Mouse (Mus musculus): Measurements from ENCODE around the gene Taf1d. TPM values are rescaled to one million over a fixed set of nuclear protein-coding genes. Genes with fewer than 3 reads are reported as not detected.

Gene Taf1d
- polyA plus RNA-seq (2015; fragmentation: Nextera tagmentation; extraction: Ambion mirVana) = 66.9 and 72.6 TPM in 2 replicates

DNA sequence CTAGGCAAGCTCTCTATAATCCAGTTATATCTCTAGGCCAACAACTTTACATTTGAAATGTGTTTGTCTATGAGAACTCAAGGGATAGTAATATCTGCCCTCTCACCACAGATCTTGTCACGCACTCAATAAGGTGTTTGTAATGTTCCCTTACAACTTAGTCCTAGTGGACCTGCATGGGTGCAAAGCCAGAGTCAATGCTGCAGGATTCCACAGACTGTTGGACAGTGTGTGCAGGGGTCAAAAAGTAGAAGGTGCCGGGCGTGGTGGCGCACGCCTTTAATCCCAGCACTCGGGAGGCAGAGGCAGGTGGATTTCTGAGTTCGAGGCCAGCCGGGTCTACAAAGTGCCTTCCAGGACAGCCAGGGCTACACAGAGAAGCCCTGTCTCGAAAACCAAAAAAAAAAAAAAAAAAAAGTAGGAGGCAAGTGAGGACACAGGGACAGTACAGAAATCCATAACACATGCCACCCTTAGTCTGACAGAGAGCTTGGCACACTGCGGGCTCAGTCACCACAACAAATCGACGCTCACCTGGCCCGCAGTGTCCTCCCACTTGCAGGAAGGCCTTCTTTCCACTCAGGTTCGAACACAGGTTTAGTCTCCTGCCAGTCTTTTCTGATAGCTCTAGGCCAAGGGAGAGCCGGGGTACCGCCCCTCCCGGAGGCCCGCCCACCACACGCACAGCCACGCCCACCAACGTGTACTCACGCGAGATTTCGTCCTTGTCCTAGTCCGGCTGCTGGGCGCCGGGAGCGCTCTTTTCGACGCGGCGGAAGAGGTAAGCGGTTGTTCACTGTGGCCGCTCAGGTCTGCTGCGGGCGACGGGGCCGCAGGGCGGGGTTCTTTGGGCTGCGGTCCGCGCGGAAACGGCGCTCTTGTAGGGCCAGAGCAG lies at the start of gene Taf1d:
Gene Taf1d (plus strand): TSS at position 712 of the 895 bp plus-strand sequence.
- Histone ChIP-seq H3K4me1 (replicated peaks; ENCODE audit: insufficient read depth, low read length) (0 out of 2 replicates have a peak, but pooled peaks cover 14% of the 10 kb centered on the region), H3K9ac (ENCODE audit: low read depth, low read length) (peak within 1 kb of the TSS; percentile 91), H3K4me2 (ENCODE audit: low read length) (peak within 1 kb of the TSS; percentile 57), H3K4me3 (replicated peaks; ENCODE audit: low read depth, low read length) (peak within 1 kb of the TSS; percentile 88), H3K9me3 (replicated peaks; ENCODE audit: low read length) (no peaks in the 10 kb centered on the region), H3K27ac (peak within 1 kb of the TSS; percentile 94), H3K27me3 (ENCODE audit: insufficient read depth, low read length) (no peaks in the 10 kb centered on the region), H3K36me3 (ENCODE audit: insufficient read depth, low read length) (peaks cover 17% of the 10 kb centered on the region)
- DNase-seq (ENCODE audit: low spot score) = peak; percentile 96
- ATAC-seq (replicated peaks; ENCODE audit: low FRiP score, low read depth) = peak; percentile 95
- TF ChIP-seq CTCF (IDR thresholded peaks at IDR 0.05; ENCODE audit: low read depth) = no peak
- 11% methylated on average over 45 of the region's 45 CpGs for WGBS

DNA sequence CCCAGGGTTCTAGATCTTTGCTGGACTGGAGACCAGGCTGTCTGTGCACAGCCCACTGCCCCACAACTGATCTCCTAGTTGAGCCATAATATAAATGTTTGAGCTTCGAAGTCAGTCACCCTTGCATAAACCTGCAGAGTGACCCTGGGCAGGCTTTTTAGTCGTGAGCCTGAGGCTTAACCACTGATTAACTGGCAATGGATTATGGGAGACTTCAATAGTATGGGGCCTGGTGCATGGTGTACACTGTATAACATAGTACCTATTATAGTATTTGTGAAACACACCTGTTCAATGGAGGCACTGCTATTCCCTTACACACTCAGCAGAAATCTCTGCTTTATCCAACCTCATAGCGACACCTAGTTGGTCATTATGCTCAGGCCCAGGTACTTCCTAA lies 49.8 kb upstream of the Taf1d start:
- Histone ChIP-seq H3K4me1 (replicated peaks; ENCODE audit: insufficient read depth, low read length) (no peaks in the 10 kb centered on the region), H3K9me3 (replicated peaks; ENCODE audit: low read length) (no peaks in the 10 kb centered on the region), H3K4me3 (replicated peaks; ENCODE audit: low read depth, low read length) (no peak overlapping the region), H3K27me3 (ENCODE audit: insufficient read depth, low read length) (no peaks in the 10 kb centered on the region), H3K4me2 (ENCODE audit: low read length) (no peak overlapping the region), H3K27ac (no peak overlapping the region; the same call in 1 of the 2 replicates), H3K9ac (ENCODE audit: low read depth, low read length) (no peak overlapping the region), H3K36me3 (ENCODE audit: insufficient read depth, low read length) (peaks cover 11% of the 10 kb centered on the region; the same call in 1 of the 2 replicates)
- peak; percentile 34; the same call in 1 of the 2 replicates for ATAC-seq (replicated peaks; ENCODE audit: low FRiP score, low read depth)
- TF ChIP-seq CTCF (IDR thresholded peaks at IDR 0.05; ENCODE audit: low read depth) = no peak
- no peak for DNase-seq (ENCODE audit: low spot score)
- 64% methylated on average over 3 of the region's 3 CpGs for WGBS

DNA sequence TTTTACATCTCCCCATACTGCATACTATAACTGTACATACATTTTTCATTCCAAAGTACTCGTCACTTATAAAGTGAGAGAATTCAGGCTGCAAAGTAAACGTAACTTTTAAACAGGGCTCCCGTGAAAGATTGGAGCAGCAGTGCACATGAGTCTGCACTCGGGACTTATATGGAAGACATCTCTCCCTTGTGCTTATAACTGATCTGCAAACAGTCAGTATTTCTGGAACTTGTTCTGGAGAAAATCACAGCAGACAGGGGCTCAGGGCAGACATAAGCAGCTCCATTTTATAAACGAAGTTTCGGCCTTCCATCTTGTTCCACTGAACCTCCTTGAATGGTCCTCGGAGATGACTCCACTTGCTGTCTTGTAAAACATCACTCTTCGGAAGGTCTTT lies 44.0 kb upstream of the Taf1d start:
- Histone ChIP-seq H3K27me3 (ENCODE audit: insufficient read depth, low read length) (no peaks in the 10 kb centered on the region), H3K36me3 (ENCODE audit: insufficient read depth, low read length) (peaks cover 51% of the 10 kb centered on the region), H3K4me2 (ENCODE audit: low read length) (no peak overlapping the region), H3K4me3 (replicated peaks; ENCODE audit: low read depth, low read length) (no peak overlapping the region), H3K9me3 (replicated peaks; ENCODE audit: low read length) (no peaks in the 10 kb centered on the region), H3K9ac (ENCODE audit: low read depth, low read length) (no peak overlapping the region), H3K4me1 (replicated peaks; ENCODE audit: insufficient read depth, low read length) (no peaks in the 10 kb centered on the region), H3K27ac (no peak overlapping the region)
- no peak for DNase-seq (ENCODE audit: low spot score)
- no peak for ATAC-seq (replicated peaks; ENCODE audit: low FRiP score, low read depth)
- TF ChIP-seq CTCF (IDR thresholded peaks at IDR 0.05; ENCODE audit: low read depth) = no peak
- 92% methylated on average over 8 of the region's 8 CpGs for WGBS

DNA sequence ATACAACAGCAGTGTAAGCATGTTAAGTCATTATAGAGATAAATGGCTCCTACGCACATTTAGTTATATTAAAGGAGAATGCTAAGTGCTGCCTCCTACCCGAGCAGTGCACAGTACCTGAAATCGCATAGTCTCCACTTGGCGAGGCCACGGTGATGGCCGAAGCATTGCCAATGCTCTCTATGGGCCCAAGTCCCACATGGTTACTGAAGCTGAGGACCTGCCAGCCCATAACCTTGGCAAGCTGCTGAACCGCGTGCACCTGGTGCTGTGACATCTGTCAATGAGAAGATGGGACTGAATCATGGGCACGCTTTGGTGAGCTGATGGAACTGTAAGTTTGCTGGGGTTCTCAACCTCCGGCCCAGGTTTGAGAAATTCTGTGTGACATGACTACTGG lies 42.5 kb upstream of the Taf1d start:
- peaks cover 60% of the 10 kb centered on the region for H3K36me3 ChIP-seq (ENCODE audit: insufficient read depth, low read length)
- 96% methylated on average over 10 of the region's 10 CpGs for WGBS
- no peaks in the 10 kb centered on the region for H3K27me3 ChIP-seq (ENCODE audit: insufficient read depth, low read length)
- H3K9ac ChIP-seq (ENCODE audit: low read depth, low read length) = no peak overlapping the region
- no peak overlapping the region for H3K4me2 ChIP-seq (ENCODE audit: low read length)
- no peak for ATAC-seq (replicated peaks; ENCODE audit: low FRiP score, low read depth)
- H3K27ac ChIP-seq = no peak overlapping the region
- TF ChIP-seq CTCF (IDR thresholded peaks at IDR 0.05; ENCODE audit: low read depth) = no peak
- H3K4me1 ChIP-seq (replicated peaks; ENCODE audit: insufficient read depth, low read length) = no peaks in the 10 kb centered on the region
- no peak overlapping the region for H3K4me3 ChIP-seq (replicated peaks; ENCODE audit: low read depth, low read length)
- DNase-seq (ENCODE audit: low spot score) = no peak
- no peaks in the 10 kb centered on the region for H3K9me3 ChIP-seq (replicated peaks; ENCODE audit: low read length)

DNA sequence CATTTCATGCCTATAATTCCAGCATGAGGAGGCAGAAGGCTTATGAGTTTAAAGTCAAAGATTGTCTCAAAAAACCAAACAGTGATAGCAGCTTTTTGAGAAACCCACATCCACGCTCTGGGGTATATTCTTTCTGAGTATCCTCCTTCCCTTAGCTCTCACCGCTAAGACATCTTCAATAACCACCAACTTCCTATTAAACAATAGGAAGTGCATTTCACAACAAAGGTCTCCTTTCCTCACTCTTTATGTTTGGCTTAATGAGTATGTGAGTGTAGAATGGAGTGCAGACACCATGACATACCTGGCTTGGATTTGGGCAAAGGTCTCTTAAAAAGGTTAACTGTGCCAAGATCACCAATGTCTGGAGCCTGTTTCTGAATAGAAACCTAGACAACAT lies 32.0 kb upstream of the Taf1d start:
- Histone ChIP-seq H3K27me3 (ENCODE audit: insufficient read depth, low read length) (no peaks in the 10 kb centered on the region), H3K4me3 (replicated peaks; ENCODE audit: low read depth, low read length) (no peak overlapping the region), H3K9ac (ENCODE audit: low read depth, low read length) (no peak overlapping the region), H3K36me3 (ENCODE audit: insufficient read depth, low read length) (peaks cover 59% of the 10 kb centered on the region), H3K4me2 (ENCODE audit: low read length) (no peak overlapping the region), H3K4me1 (replicated peaks; ENCODE audit: insufficient read depth, low read length) (no peaks in the 10 kb centered on the region), H3K27ac (no peak overlapping the region), H3K9me3 (replicated peaks; ENCODE audit: low read length) (no peaks in the 10 kb centered on the region)
- ATAC-seq (replicated peaks; ENCODE audit: low FRiP score, low read depth) (no peak), DNase-seq (ENCODE audit: low spot score) (no peak)
- no peak for TF ChIP-seq CTCF (IDR thresholded peaks at IDR 0.05; ENCODE audit: low read depth)
- WGBS = 92% methylated on average over 2 of the region's 2 CpGs

DNA sequence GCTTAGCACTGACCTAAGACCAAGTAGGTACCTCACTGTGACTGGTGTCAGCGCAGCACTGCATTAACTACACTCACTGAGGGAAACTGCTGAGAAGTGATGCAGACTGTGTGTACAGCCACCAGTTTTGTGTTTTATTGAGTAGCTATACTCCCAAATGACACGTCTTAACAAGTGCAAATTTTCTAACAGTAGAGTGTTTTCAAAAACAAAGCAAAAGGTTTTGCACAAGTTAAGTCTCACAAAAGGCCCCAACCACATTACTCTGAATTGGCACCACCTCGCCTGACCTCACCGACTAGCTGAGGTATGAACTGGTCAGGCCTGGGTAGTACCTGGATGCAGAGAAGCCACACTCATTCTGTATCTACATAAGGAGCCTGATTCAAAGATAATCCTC lies 29.2 kb upstream of the Taf1d start:
- Histone ChIP-seq H3K4me3 (replicated peaks; ENCODE audit: low read depth, low read length) (no peak overlapping the region), H3K36me3 (ENCODE audit: insufficient read depth, low read length) (peaks cover 37% of the 10 kb centered on the region), H3K9ac (ENCODE audit: low read depth, low read length) (no peak overlapping the region), H3K9me3 (replicated peaks; ENCODE audit: low read length) (no peaks in the 10 kb centered on the region), H3K4me2 (ENCODE audit: low read length) (no peak overlapping the region), H3K27ac (no peak overlapping the region), H3K4me1 (replicated peaks; ENCODE audit: insufficient read depth, low read length) (no peaks in the 10 kb centered on the region; the same call in 1 of the 2 replicates), H3K27me3 (ENCODE audit: insufficient read depth, low read length) (no peaks in the 10 kb centered on the region)
- 95% methylated on average over 4 of the region's 4 CpGs for WGBS
- ATAC-seq (replicated peaks; ENCODE audit: low FRiP score, low read depth) (no peak), DNase-seq (ENCODE audit: low spot score) (no peak)
- no peak for TF ChIP-seq CTCF (IDR thresholded peaks at IDR 0.05; ENCODE audit: low read depth)

All from kidney, postnatal 0 days (tissue).